Mouse (Mus musculus) bone marrow macrophage, adult 2 months (primary cell): ENCODE results near the gene R3hdm2.

Experiments
- CTCF ChIP-seq: IDR thresholded peaks from 2 replicates; pipeline ENCODE4 v1.5.1; 2012; ENCODE audit warnings: low read depth, mild to moderate bottlenecking, low read length, moderate library complexity
- POLR2A ChIP-seq: IDR thresholded peaks from 2 replicates; pipeline ENCODE4 v1.6.1; 2012; ENCODE audit warnings: mild to moderate bottlenecking, low read depth, low read length, borderline replicate concordance

GRCm38 (mm10) chr10:127542720-127543119 lies 162.6 kb downstream of the R3hdm2 start:
- TF ChIP-seq CTCF, result no peak
- no peak for TF ChIP-seq POLR2A
